Mouse (Mus musculus): ENCODE results near the gene Ctnnbip1. TPM values are rescaled to one million over a fixed set of nuclear protein-coding genes. Genes with fewer than 3 reads are reported as not detected.
A peak's percentile ranks its signal among the peaks of the same experiment; 100 is the strongest.

Gene Ctnnbip1
- polyA plus RNA-seq, 1 experiment from 2014 or later = 81.2 TPM

DNA sequence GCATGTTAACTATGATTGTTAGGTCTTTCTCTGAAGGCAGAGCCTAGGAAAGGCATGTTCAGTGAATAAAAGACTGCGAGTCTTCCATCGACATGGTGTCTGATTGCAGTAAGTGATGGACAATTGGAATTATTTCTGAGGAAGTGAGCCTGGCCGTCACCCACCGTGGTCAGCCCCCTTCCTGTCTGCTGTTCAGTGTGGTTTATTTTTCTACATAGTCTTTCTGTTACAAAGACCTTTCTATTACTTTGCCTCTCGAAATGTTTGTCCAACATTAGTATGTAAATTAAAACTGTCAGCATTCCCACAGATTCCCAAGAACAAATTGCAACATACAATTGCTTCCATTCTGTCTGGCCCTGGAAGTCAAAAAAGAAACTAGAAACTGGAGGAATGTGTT lies 18.2 kb upstream of the Ctnnbip1 start:
- Histone ChIP-seq H3K4me1 (peaks cover 21% of the 10 kb centered on the region), H3K27me3 (no peaks in the 10 kb centered on the region), H3K9ac (no peak overlapping the region), H3K4me2 (no peak overlapping the region), H3K27ac (no peak overlapping the region), H3K9me3 (replicated peaks) (no peaks in the 10 kb centered on the region), H3K4me3 (no peak overlapping the region), H3K36me3 (ENCODE audit: poor library complexity, severe bottlenecking) (peaks cover 67% of the 10 kb centered on the region)
- ATAC-seq = no peak
- 64% methylated on average over 5 of the region's 5 CpGs for WGBS

DNA sequence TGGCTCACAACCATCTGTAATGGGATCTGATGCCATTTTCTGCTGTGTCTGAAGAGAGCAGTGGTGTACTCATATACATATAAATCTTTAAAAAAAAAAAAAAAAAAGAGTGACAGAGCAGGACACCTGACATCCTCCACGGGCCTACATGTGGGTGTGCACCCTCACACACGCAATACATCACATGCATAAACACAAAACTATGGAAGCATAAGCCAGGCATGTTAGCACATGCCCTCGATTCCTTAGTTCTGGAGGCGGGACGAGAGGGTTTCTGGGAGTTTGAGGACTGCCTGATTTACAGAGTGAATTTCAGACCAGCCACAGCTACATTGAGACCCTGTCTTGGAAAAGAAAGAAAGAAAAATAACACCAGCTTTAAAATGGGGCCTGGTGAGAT lies 13.7 kb upstream of the Ctnnbip1 start:
- Histone ChIP-seq H3K4me3 (no peak overlapping the region), H3K27ac (peak overlapping the region; percentile 74), H3K4me1 (peaks cover 17% of the 10 kb centered on the region), H3K4me2 (no peak overlapping the region), H3K9me3 (replicated peaks) (no peaks in the 10 kb centered on the region), H3K36me3 (ENCODE audit: poor library complexity, severe bottlenecking) (peaks cover 28% of the 10 kb centered on the region), H3K27me3 (no peaks in the 10 kb centered on the region), H3K9ac (no peak overlapping the region)
- 49% methylated on average over 5 of the region's 5 CpGs for WGBS
- ATAC-seq = no peak

DNA sequence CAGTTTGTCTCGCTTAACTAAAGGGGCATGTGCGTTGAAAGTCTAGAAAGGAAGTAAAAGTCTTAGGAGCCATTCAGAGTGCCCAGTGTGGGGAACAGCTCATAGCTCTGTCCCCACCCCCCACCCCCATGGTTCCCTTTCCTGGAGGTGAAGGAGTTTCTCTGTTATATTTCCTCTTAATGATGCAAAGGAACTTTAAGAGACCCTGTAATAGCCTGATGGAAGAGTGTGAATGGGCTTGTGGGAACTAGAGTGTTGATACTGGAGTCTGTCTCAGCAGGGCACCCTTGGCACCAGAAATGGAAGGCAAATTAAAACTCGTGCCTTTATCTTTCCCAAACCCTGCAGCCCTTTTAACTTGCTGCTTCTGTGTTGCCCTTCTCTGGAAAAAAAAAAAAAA lies 13.2 kb upstream of the Ctnnbip1 start:
- ATAC-seq = peak; percentile 61
- no peak overlapping the region for H3K4me2 ChIP-seq
- no peaks in the 10 kb centered on the region for H3K27me3 ChIP-seq
- H3K4me3 ChIP-seq = no peak overlapping the region
- H3K4me1 ChIP-seq = peaks cover 17% of the 10 kb centered on the region
- no peaks in the 10 kb centered on the region for H3K9me3 ChIP-seq (replicated peaks)
- peaks cover 23% of the 10 kb centered on the region for H3K36me3 ChIP-seq (ENCODE audit: poor library complexity, severe bottlenecking)
- 4% methylated on average over 3 of the region's 3 CpGs for WGBS
- H3K9ac ChIP-seq = no peak overlapping the region
- H3K27ac ChIP-seq = peak overlapping the region; percentile 74

GRCm38 (mm10) chr4:149505261-149505967 lies 12.6 kb upstream of the Ctnnbip1 start:
- H3K4me1 ChIP-seq = peaks cover 17% of the 10 kb centered on the region
- no peak overlapping the region for H3K9ac ChIP-seq
- ATAC-seq = peak; percentile 68
- WGBS = 20% methylated on average over 15 of the region's 15 CpGs
- no peaks in the 10 kb centered on the region for H3K27me3 ChIP-seq
- peak overlapping the region; percentile 36 for H3K27ac ChIP-seq
- no peak overlapping the region for H3K4me2 ChIP-seq
- H3K4me3 ChIP-seq = no peak overlapping the region
- no peaks in the 10 kb centered on the region for H3K9me3 ChIP-seq (replicated peaks)
- peaks cover 18% of the 10 kb centered on the region for H3K36me3 ChIP-seq (ENCODE audit: poor library complexity, severe bottlenecking)

GRCm38 (mm10) chr4:149506904-149507303 lies 11.1 kb upstream of the Ctnnbip1 start:
- no peak overlapping the region for H3K9ac ChIP-seq
- ATAC-seq = no peak
- no peaks in the 10 kb centered on the region for H3K9me3 ChIP-seq (replicated peaks)
- H3K4me2 ChIP-seq = no peak overlapping the region
- peaks cover 26% of the 10 kb centered on the region for H3K4me1 ChIP-seq
- no peak overlapping the region for H3K27ac ChIP-seq
- WGBS = 96% methylated on average over 3 of the region's 3 CpGs
- H3K4me3 ChIP-seq = no peak overlapping the region
- no peaks in the 10 kb centered on the region for H3K27me3 ChIP-seq
- H3K36me3 ChIP-seq (ENCODE audit: poor library complexity, severe bottlenecking) = peaks cover 8% of the 10 kb centered on the region; the same call in 1 of the 2 replicates

DNA sequence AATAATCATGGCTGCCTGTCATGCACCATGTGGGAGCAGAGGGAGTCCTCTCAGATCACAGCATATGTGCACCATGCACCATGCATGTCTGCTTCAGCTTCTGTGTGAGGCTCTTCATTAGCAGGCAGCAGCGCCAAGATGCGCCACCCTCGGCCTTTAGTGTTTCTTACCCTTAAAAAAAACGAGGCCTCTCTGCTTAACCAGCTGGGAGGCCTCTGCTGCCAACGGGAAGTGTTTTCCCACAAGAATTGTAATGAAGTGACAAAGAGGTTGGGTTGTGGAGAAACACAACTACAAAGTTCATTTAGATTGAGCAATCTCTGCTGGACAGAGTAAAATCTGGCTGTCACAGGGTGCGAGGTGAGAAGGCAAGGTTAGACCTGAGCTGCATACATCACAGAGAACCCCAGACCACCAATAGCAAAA lies 6.8 kb upstream of the Ctnnbip1 start:
- Histone ChIP-seq H3K4me2 (no peak overlapping the region), H3K36me3 (ENCODE audit: poor library complexity, severe bottlenecking) (no peaks in the 10 kb centered on the region), H3K4me1 (peaks cover 8% of the 10 kb centered on the region), H3K9me3 (replicated peaks) (no peaks in the 10 kb centered on the region), H3K9ac (no peak overlapping the region), H3K4me3 (no peak overlapping the region), H3K27ac (peak overlapping the region; percentile 72), H3K27me3 (no peaks in the 10 kb centered on the region)
- peak; percentile 53; the same call in 1 of the 2 replicates for ATAC-seq
- 26% methylated on average over 6 of the region's 6 CpGs for WGBS

- H3K4me1 ChIP-seq = peaks cover 8% of the 10 kb centered on the region
- H3K4me2 ChIP-seq = no peak overlapping the region
- no peak overlapping the region for H3K4me3 ChIP-seq
- 83% methylated on average over 7 of the region's 7 CpGs for WGBS
- H3K27me3 ChIP-seq = no peaks in the 10 kb centered on the region
- H3K9ac ChIP-seq = no peak overlapping the region
- no peaks in the 10 kb centered on the region for H3K36me3 ChIP-seq (ENCODE audit: poor library complexity, severe bottlenecking)
- H3K27ac ChIP-seq = peak overlapping the region; percentile 31; the same call in 1 of the 2 replicates
- no peak for ATAC-seq
- no peaks in the 10 kb centered on the region for H3K9me3 ChIP-seq (replicated peaks)
Measured at GRCm38 (mm10) chr4:149512072-149512471, 6.0 kb upstream of the Ctnnbip1 start.

DNA sequence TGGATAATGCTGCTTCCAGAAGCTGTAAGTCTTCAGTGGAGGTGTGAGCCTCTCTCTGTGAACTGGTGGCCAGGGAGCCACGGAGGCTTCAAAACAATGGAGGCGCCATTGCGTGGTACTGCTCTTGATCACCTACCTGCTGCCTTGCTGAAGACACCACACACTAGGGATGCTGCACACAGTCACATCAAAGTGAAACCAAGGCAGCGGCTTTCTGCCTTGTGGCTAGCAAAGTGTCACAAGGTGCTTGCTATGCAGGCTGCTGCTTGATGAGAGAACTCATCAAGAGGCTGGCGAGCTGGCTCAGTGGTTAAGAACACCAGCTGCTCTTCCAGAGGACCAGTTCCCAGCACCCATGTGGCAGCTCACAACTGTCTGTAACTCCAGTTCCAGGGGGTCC lies 2.3 kb upstream of the Ctnnbip1 start:
- WGBS = 93% methylated on average over 5 of the region's 5 CpGs
- Histone ChIP-seq H3K27ac (no peak overlapping the region), H3K27me3 (no peaks in the 10 kb centered on the region), H3K9ac (no peak overlapping the region), H3K4me2 (no peak overlapping the region), H3K4me3 (no peak overlapping the region), H3K36me3 (ENCODE audit: poor library complexity, severe bottlenecking) (no peaks in the 10 kb centered on the region), H3K4me1 (peaks cover 32% of the 10 kb centered on the region), H3K9me3 (replicated peaks) (no peaks in the 10 kb centered on the region)
- no peak for ATAC-seq

DNA sequence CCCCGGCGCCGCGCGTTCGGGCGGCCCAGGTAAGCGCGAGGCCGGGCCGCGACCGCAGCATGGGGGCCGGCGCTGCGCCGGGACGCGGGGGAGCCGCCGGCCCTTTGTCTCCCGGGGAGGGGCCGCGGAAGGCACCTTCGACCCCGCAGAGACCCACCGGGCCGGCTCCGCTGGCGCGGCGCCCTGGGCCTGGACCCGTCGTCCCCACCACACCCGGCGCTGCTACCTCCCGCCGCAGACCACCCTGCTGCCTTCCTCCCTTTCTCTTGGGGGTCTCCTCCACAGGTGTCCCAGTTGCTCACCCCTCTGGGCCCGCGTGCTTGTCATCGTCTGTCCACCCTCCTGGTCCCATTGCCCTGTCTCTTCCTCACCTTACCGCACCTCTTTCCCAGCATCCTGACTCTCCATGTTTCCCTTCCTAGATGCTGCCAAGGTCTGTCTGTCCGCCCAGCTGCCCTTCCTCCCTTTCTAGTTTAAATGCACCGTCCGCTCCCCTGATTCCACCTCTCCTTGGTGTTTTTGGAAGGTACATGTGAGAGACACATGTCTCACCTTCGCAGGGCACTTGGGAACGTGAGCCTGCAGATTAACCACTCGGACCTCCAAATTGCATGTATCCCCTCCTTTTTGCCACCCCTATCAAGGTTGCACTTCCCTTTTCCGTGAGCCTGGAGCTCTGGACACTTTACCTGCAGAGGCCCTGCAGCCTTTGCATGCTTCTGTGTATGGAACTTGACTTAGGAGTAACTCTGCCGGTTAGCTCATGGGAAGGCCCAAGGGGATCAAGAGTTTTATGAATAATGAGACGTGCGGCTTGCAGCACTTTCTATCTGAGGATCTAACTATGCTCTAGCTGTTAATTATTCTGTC lies 550 bp downstream of the Ctnnbip1 start:
- Histone ChIP-seq H3K9ac (peak overlapping the region; percentile 93), H3K4me1 (peaks cover 26% of the 10 kb centered on the region), H3K36me3 (ENCODE audit: poor library complexity, severe bottlenecking) (no peaks in the 10 kb centered on the region), H3K4me2 (peak overlapping the region; percentile 93), H3K4me3 (peak overlapping the region; percentile 90), H3K9me3 (replicated peaks) (no peaks in the 10 kb centered on the region), H3K27me3 (no peaks in the 10 kb centered on the region), H3K27ac (peak overlapping the region; percentile 57)
- 3% methylated on average over 43 of the region's 52 CpGs for WGBS
- ATAC-seq = peak; percentile 31; the same call in 1 of the 2 replicates

DNA sequence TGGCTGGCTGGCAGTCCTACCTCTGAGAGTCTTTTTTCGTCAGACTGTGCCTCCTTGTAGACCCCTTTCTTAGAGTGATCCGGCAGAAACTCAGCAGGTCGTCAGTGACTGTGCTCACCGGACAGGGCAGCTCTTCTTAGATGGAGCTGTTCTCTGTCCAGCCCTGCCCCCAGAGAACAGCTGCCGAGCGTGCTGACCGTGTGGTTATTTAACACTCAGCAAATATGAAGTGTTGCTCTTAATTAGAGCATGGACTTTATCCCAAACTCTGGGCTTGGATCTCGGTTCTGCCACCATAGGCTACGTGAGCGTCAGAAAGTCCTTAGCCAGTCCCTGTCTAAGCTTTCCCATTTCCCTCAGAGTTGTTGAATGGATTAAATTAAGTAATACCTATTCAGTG lies 3.2 kb downstream of the Ctnnbip1 start:
- no peak overlapping the region for H3K4me2 ChIP-seq
- H3K4me3 ChIP-seq = no peak overlapping the region
- no peaks in the 10 kb centered on the region for H3K27me3 ChIP-seq
- no peak overlapping the region for H3K27ac ChIP-seq
- H3K4me1 ChIP-seq = peaks cover 46% of the 10 kb centered on the region
- WGBS = 73% methylated on average over 10 of the region's 10 CpGs
- no peak for ATAC-seq
- no peaks in the 10 kb centered on the region for H3K9me3 ChIP-seq (replicated peaks)
- no peak overlapping the region for H3K9ac ChIP-seq
- no peaks in the 10 kb centered on the region for H3K36me3 ChIP-seq (ENCODE audit: poor library complexity, severe bottlenecking)

DNA sequence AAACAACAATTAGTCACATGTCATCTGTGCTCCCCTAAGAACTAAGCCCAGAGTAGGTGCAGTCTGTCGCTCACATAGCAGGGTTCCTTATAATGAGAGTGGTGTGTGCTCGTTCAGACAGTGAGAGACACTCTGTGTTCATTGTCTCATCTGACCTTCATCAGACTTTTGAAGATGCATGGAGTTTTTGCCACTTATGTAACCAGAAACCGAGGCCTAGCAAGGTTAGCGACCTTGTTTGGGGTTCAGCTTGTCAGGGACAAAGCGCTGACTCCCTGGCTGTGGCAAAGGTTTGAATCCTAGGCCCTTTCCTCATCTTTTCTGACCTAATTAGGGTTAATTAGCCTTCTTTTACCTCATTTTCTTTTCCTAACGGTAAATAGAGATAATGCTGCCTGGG lies 5.9 kb downstream of the Ctnnbip1 start:
- H3K9me3 ChIP-seq (replicated peaks) = no peaks in the 10 kb centered on the region
- H3K36me3 ChIP-seq (ENCODE audit: poor library complexity, severe bottlenecking) = no peaks in the 10 kb centered on the region
- H3K9ac ChIP-seq = no peak overlapping the region
- no peaks in the 10 kb centered on the region for H3K27me3 ChIP-seq
- H3K4me3 ChIP-seq = no peak overlapping the region
- ATAC-seq = 0 out of 2 replicates have a peak, but pooled peaks have one; percentile 27
- no peak overlapping the region for H3K4me2 ChIP-seq
- H3K27ac ChIP-seq = no peak overlapping the region
- WGBS = 42% methylated on average over 6 of the region's 6 CpGs
- peaks cover 44% of the 10 kb centered on the region for H3K4me1 ChIP-seq

GRCm38 (mm10) chr4:149525170-149525569 lies 7.1 kb downstream of the Ctnnbip1 start:
- Histone ChIP-seq H3K4me1 (peaks cover 33% of the 10 kb centered on the region), H3K27me3 (no peaks in the 10 kb centered on the region), H3K9ac (no peak overlapping the region), H3K27ac (no peak overlapping the region), H3K9me3 (replicated peaks) (no peaks in the 10 kb centered on the region), H3K36me3 (ENCODE audit: poor library complexity, severe bottlenecking) (no peaks in the 10 kb centered on the region), H3K4me2 (no peak overlapping the region), H3K4me3 (no peak overlapping the region)
- no peak for ATAC-seq
- 91% methylated on average over 4 of the region's 4 CpGs for WGBS

Data from forebrain, embryonic 13.5 days (tissue).